Mouse (Mus musculus) left cerebral cortex, adult 2 months (tissue): Measurements from ENCODE around the gene Gm8108. TPM values are rescaled to one million over a fixed set of nuclear protein-coding genes. Genes with fewer than 3 reads are reported as not detected.
A peak's percentile ranks its signal among the peaks of the same experiment; 100 is the strongest.
"Not testable (repeated sequence)": the region's sequence is repeated elsewhere in the genome, so short reads cannot be mapped to it uniquely, and the experiment has no call there.

Experiments used
- DNase-seq, 2 experiments: peaks; one replicate each; pipeline ENCODE4 v3.0.0; 2021 to 2022; ENCODE audit warnings: low spot score in 2 of 2, mixed read lengths in 1 of 2; ENCODE audit errors: extremely low spot score in 1 of 2
- H3K27ac ChIP-seq: fragments of 200-600 bp; 2 replicates; pipeline ENCODE4 v1.8.1; 2022
- H3K4me3 ChIP-seq: fragments of 200-600 bp; 2 replicates; pipeline ENCODE4 v1.8.1; 2022
- intact Hi-C: fragments of 180-260 bp; cut with DNase I; formaldehyde crosslinking; loops from one replicate; pipeline ENCODE4 v1.15.1; 2025
- long read RNA-seq, 2 experiments: library from polyadenylated mRNA; stranded (forward); transcript quantifications; one replicate each; pipeline ENCODE4 v2.0.0; 2021; ENCODE audit warnings: borderline mapping rate in 2 of 2
- total RNA-seq, 2 experiments: library from RNA; stranded (reverse); gene quantifications; 2 replicates each; pipeline ENCODE4 v1.2.3; 2021

The Gm8108 gene
- total RNA-seq = 1 to 10 TPM; 1.8 to 3.2 TPM
- long read RNA-seq, experiment 1, partial matches to known transcripts = 3 of 8 reads
- long read RNA-seq, experiment 1, other reads (novel, unspliced or antisense) = 5 of 8 reads
- long read RNA-seq, experiment 2, partial matches to known transcripts = 0 of 4 reads
- long read RNA-seq, experiment 2, other reads (novel, unspliced or antisense) = 4 of 4 reads

- intact Hi-C loops, H3K4me3 ChIP-seq, DNase-seq, H3K27ac ChIP-seq: not testable (repeated sequence)
Observed at GRCm38 (mm10) chr14:4110426-4110825, at the start of gene Gm8108. Gene Gm8108, plus strand, starts transcription at chr14:4110526.

GRCm38 (mm10) chr14:4083820-4084219, 26.5 kb upstream of the Gm8108 start, which contains the start of gene Gm3115:
Gene Gm3115, plus strand, starts transcription at chr14:4084120.
- DNase-seq, H3K27ac ChIP-seq, H3K4me3 ChIP-seq, intact Hi-C loops: not testable (repeated sequence)

- not testable (repeated sequence) for DNase-seq
Observed at GRCm38 (mm10) chr14:4141646-4142045, 31.3 kb downstream of the Gm8108 start.

GRCm38 (mm10) chr14:4164730-4165129, 54.4 kb downstream of the Gm8108 start, which contains the start of gene Gm3127:
Gene Gm3127, plus strand, starts transcription at chr14:4165030.
- DNase-seq, intact Hi-C loops, H3K4me3 ChIP-seq, H3K27ac ChIP-seq: not testable (repeated sequence)

More at GRCm38 (mm10) chr14:4141646-4142045, 31.3 kb downstream of the Gm8108 start:
- H3K27ac ChIP-seq, intact Hi-C loops, H3K4me3 ChIP-seq: not testable (repeated sequence)

- H3K4me3 ChIP-seq = peak overlapping the region; percentile 28; the same call in 1 of the 2 replicates
- peak in 1 of 2 experiments; percentile 6 for DNase-seq
- H3K27ac ChIP-seq, intact Hi-C loops: not testable (repeated sequence)
Observed at GRCm38 (mm10) chr14:4182030-4182429, 71.7 kb downstream of the Gm8108 start.

Other genes starting within 250 kb of the Gm8108 start
- gene Gm2916, start 226.4 kb upstream of the Gm8108 start, total RNA-seq = not detected
- gene Gm3029, start 178.8 kb upstream of the Gm8108 start, total RNA-seq = not detected
- not detected for gene Gm3095, start 147.0 kb upstream of the Gm8108 start, total RNA-seq
- not detected for gene Gm3099, start 112.1 kb upstream of the Gm8108 start, total RNA-seq
- gene Gm5796, start 86.6 kb upstream of the Gm8108 start, total RNA-seq = 1 to 10 TPM; 2.0 to 2.8 TPM
- gene Gm3115, start 26.4 kb upstream of the Gm8108 start, total RNA-seq = under 1 TPM; 0.34 to 0.35 TPM
- not detected for gene Gm3127, start 54.5 kb downstream of the Gm8108 start, total RNA-seq
- gene Gm2974, start 72.0 kb downstream of the Gm8108 start, total RNA-seq = under 1 TPM; 0.42 to 0.50 TPM
- not detected for gene Gm3138, start 139.1 kb downstream of the Gm8108 start, total RNA-seq
- not detected for gene Gm3149, start 206.8 kb downstream of the Gm8108 start, total RNA-seq
- under 1 TPM; 0.56 to 0.59 TPM for gene 2610042L04Rik, start 224.2 kb downstream of the Gm8108 start, total RNA-seq